Mouse (Mus musculus) kidney, postnatal 36 days (tissue): ENCODE measurements around the gene Rbmxl1.
A peak's percentile ranks its signal among the peaks of the same experiment; 100 is the strongest.

Source experiments
- DNase-seq, 2 experiments: peaks; one replicate each; pipeline ENCODE4 v3.0.0; 2021 to 2022; ENCODE audit warnings: mixed read lengths in 2 of 2

The Rbmxl1 gene

GRCm38 (mm10) chr8:78489733-78490132, 19.0 kb downstream of the Rbmxl1 start:
- DNase-seq, result no peak

GRCm38 (mm10) chr8:78477051-78477829, 31.5 kb downstream of the Rbmxl1 start:
- peak in 1 of 2 experiments; percentile 12 for DNase-seq

GRCm38 (mm10) chr8:78467889-78468288, 40.8 kb downstream of the Rbmxl1 start:
- peak in 1 of 2 experiments; percentile 2 for DNase-seq

- DNase-seq, result no peak
Observed at GRCm38 (mm10) chr8:78463941-78464340, 44.8 kb downstream of the Rbmxl1 start.

GRCm38 (mm10) chr8:78456441-78456840, 52.3 kb downstream of the Rbmxl1 start:
- DNase-seq, result no peak
